Mouse (Mus musculus) neural tube, embryonic 12.5 days (tissue): ENCODE data around the gene Tsga10. TPM values are rescaled to one million over a fixed set of nuclear protein-coding genes. Genes with fewer than 3 reads are reported as not detected.

Experiments
- ATAC-seq: fragments of 200-750 bp; cut with Nextera tagmentation; 2 replicates; pipeline ENCODE4 v1.8.0; 2017; ENCODE audit warnings: low read depth, mild to moderate bottlenecking, moderate TSS enrichment, moderate library complexity; ENCODE audit not compliant: low FRiP score
- H3K27ac ChIP-seq: fragments of 300-500 bp; sonication (generic); 2 replicates; pipeline ENCODE4 v1.5.1; 2016
- H3K27me3 ChIP-seq: fragments of 300-500 bp; sonication (generic); replicated peaks from 2 replicates; pipeline ENCODE4 v1.6.1; 2016; ENCODE audit warnings: mild to moderate bottlenecking
- H3K36me3 ChIP-seq: fragments of 300-500 bp; sonication (generic); 2 replicates; pipeline ENCODE4 v1.6.1; 2016; ENCODE audit warnings: mild to moderate bottlenecking
- H3K4me1 ChIP-seq: fragments of 300-500 bp; sonication (generic); 2 replicates; pipeline ENCODE4 v1.6.1; 2016
- H3K4me2 ChIP-seq: fragments of 300-500 bp; sonication (generic); replicated peaks from 2 replicates; pipeline ENCODE4 v1.6.1; 2016; ENCODE audit warnings: mild to moderate bottlenecking
- H3K4me3 ChIP-seq: fragments of 300-500 bp; sonication (generic); 2 replicates; pipeline ENCODE4 v1.5.1; 2016
- H3K9ac ChIP-seq: fragments of 300-500 bp; sonication (generic); 2 replicates; pipeline ENCODE4 v1.6.1; 2016; ENCODE audit warnings: mild to moderate bottlenecking
- H3K9me3 ChIP-seq: fragments of 300-500 bp; sonication (generic); 2 replicates; pipeline ENCODE4 v1.6.1; 2016; ENCODE audit warnings: mild to moderate bottlenecking
- WGBS: fragments of 180-500 bp; shearing (Covaris S2); methylation state at CpG from one replicate; pipeline ENCODE4 v1.1.7; 2016; 5-methylcytosine and 5-hydroxymethylcytosine counted together
- polyA plus RNA-seq: library from polyadenylated mRNA; unstranded; fragments of >200 nt; fragmentation: Nextera tagmentation; extraction: Ambion mirVana; gene quantifications from 2 replicates; pipeline ENCODE4 v1.2.1, GENCODE M21; 2016

Gene Tsga10
- polyA plus RNA-seq, 1 experiment from 2014 or later, result 19.3 TPM

- ATAC-seq, result no peak
- 92% methylated on average over 10 of the region's 10 CpGs for WGBS
- no peak overlapping the region for H3K4me3 ChIP-seq
- no peaks in the 10 kb centered on the region for H3K9me3 ChIP-seq
- H3K27me3 ChIP-seq, result no peaks in the 10 kb centered on the region
- no peak overlapping the region for H3K4me2 ChIP-seq
- no peak overlapping the region for H3K9ac ChIP-seq
- no peaks in the 10 kb centered on the region for H3K36me3 ChIP-seq
- H3K27ac ChIP-seq, result no peak overlapping the region
- no peaks in the 10 kb centered on the region for H3K4me1 ChIP-seq
These were observed 154.5 kb downstream of the Tsga10 start for GRCm38 (mm10) chr1:37711596-37712356.

GRCm38 (mm10) chr1:37711082-37711481, 155.1 kb downstream of the Tsga10 start:
- no peaks in the 10 kb centered on the region for H3K4me1 ChIP-seq
- H3K27me3 ChIP-seq, result no peaks in the 10 kb centered on the region
- ATAC-seq, result no peak
- H3K9ac ChIP-seq, result no peak overlapping the region
- no peak overlapping the region for H3K27ac ChIP-seq
- H3K4me2 ChIP-seq, result no peak overlapping the region
- no peaks in the 10 kb centered on the region for H3K36me3 ChIP-seq
- H3K9me3 ChIP-seq, result no peaks in the 10 kb centered on the region
- no peak overlapping the region for H3K4me3 ChIP-seq
- WGBS, result 89% methylated on average over 5 of the region's 5 CpGs

DNA sequence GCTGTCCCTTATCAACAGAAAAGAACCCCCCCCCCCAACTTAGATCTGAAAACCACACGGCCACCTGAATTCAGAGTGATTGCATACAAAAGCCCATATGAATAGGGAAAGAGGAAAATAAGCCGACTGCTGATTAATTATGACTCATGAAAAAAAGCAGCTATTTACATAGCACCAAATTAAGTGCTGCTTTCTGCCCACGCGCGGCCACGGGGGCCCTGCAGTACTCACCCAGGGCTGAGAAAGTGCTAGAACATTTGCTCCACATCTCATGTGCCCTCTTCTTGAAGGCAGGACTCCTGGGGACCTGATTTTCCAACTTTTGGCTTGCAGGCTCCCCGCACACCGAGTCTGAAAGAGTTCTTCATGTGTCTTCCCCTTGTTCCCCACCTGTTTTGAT, 156.5 kb downstream of the Tsga10 start:
- no peak overlapping the region for H3K4me2 ChIP-seq
- H3K9ac ChIP-seq, result no peak overlapping the region
- no peaks in the 10 kb centered on the region for H3K9me3 ChIP-seq
- no peaks in the 10 kb centered on the region for H3K4me1 ChIP-seq
- H3K4me3 ChIP-seq, result no peak overlapping the region
- H3K27me3 ChIP-seq, result no peaks in the 10 kb centered on the region
- H3K27ac ChIP-seq, result no peak overlapping the region
- H3K36me3 ChIP-seq, result no peaks in the 10 kb centered on the region
- ATAC-seq, result no peak
- 90% methylated on average over 8 of the region's 8 CpGs for WGBS

- Histone ChIP-seq H3K4me3 (no peak overlapping the region), H3K4me1 (no peaks in the 10 kb centered on the region), H3K9ac (no peak overlapping the region), H3K27me3 (no peaks in the 10 kb centered on the region), H3K36me3 (no peaks in the 10 kb centered on the region), H3K4me2 (no peak overlapping the region), H3K27ac (no peak overlapping the region), H3K9me3 (no peaks in the 10 kb centered on the region)
- WGBS, result 87% methylated on average over 6 of the region's 6 CpGs
- ATAC-seq, result no peak
These were observed 157.8 kb downstream of the Tsga10 start for GRCm38 (mm10) chr1:37708270-37708955.

Other genes starting within 250 kb of the Tsga10 start
- 0.75 and 1.3 TPM in 2 replicates for gene 2010300C02Rik, start 146.3 kb downstream of the Tsga10 start, polyA plus RNA-seq
- gene Lipt1, start 5.3 kb upstream of the Tsga10 start, polyA plus RNA-seq, result 7.1 and 7.9 TPM in 2 replicates
- 18.4 and 20.3 TPM in 2 replicates for gene Mitd1, start 24.0 kb upstream of the Tsga10 start, polyA plus RNA-seq
- 217 and 221 TPM in 2 replicates for gene Mrpl30, start 24.0 kb upstream of the Tsga10 start, polyA plus RNA-seq
- gene Lyg2, start 50.1 kb upstream of the Tsga10 start, polyA plus RNA-seq, result not detected in 2 replicates
- not detected in 2 replicates for gene Lyg1, start 91.3 kb upstream of the Tsga10 start, polyA plus RNA-seq
- 158 and 169 TPM in 2 replicates for gene Txndc9, start 131.5 kb upstream of the Tsga10 start, polyA plus RNA-seq
- gene Eif5b, start 131.6 kb upstream of the Tsga10 start, polyA plus RNA-seq, result 26.6 and 27.5 TPM in 2 replicates